Mouse (Mus musculus) C2C12 (cell line): ENCODE data around the gene Icmt.

ENCODE experiments used
- CTCF ChIP-seq: IDR thresholded peaks from one replicate; pipeline ENCODE4 v1.5.1; 2011; ENCODE audit not compliant: control insufficient read depth, insufficient read depth, insufficient read length
- FOSL1 ChIP-seq: IDR thresholded peaks from one replicate; pipeline ENCODE4 v1.8.0; 2011; ENCODE audit warnings: mild to moderate bottlenecking, low read length; ENCODE audit not compliant: poor library complexity, insufficient read depth, severe bottlenecking
- MAX ChIP-seq: IDR thresholded peaks from one replicate; pipeline ENCODE4 v1.6.1; 2011; ENCODE audit warnings: mild to moderate bottlenecking, control low read depth
- MYOG ChIP-seq: IDR thresholded peaks from one replicate; pipeline ENCODE4 v1.6.1; 2011; ENCODE audit not compliant: control insufficient read depth, insufficient read length; ENCODE audit errors: extremely low read depth
- USF1 ChIP-seq: IDR thresholded peaks from one replicate; pipeline ENCODE4 v1.6.1; 2011; ENCODE audit warnings: low read depth, mild to moderate bottlenecking, control low read depth, moderate library complexity

GRCm38 (mm10) chr4:152325574-152326411 lies 28.8 kb downstream of the Icmt start, which contains the start of gene Rpl22:
- TF ChIP-seq MAX (peak; percentile 93), CTCF (no peak), FOSL1 (no peak), USF1 (no peak), MYOG (no peak)
